Mouse (Mus musculus) C2C12 (cell line): ENCODE data around the gene Runx2. TPM values are rescaled to one million over a fixed set of nuclear protein-coding genes. Genes with fewer than 3 reads are reported as not detected.
A peak's percentile ranks its signal among the peaks of the same experiment; 100 is the strongest.

ENCODE experiments used
- H3K27me3 ChIP-seq: one replicate; pipeline ENCODE4 v1.6.1; 2011; ENCODE audit not compliant: control insufficient read depth, insufficient read depth, insufficient read length
- H3K36me3 ChIP-seq: one replicate; pipeline ENCODE4 v1.6.1; 2011; ENCODE audit not compliant: control insufficient read depth, insufficient read depth
- H3K4me3 ChIP-seq: one replicate; pipeline ENCODE4 v1.5.1; 2011; ENCODE audit warnings: mild to moderate bottlenecking, control low read depth; ENCODE audit not compliant: poor library complexity, insufficient read depth, severe bottlenecking
- H3K79me2 ChIP-seq: one replicate; pipeline ENCODE4 v1.6.1; 2011; ENCODE audit not compliant: control insufficient read depth, insufficient read depth
- H3K79me3 ChIP-seq: one replicate; pipeline ENCODE4 v1.6.1; 2011; ENCODE audit warnings: low read depth, control low read depth
- H3ac ChIP-seq: one replicate; pipeline ENCODE3; 2011; ENCODE audit warnings: low read depth; ENCODE audit not compliant: control insufficient read depth, insufficient read length
- CEBPB ChIP-seq: IDR thresholded peaks from one replicate; pipeline ENCODE4 v1.6.1; 2011; ENCODE audit warnings: low read depth, mild to moderate bottlenecking, control low read depth, moderate library complexity
- CTCF ChIP-seq: IDR thresholded peaks from one replicate; pipeline ENCODE4 v1.5.1; 2011; ENCODE audit not compliant: control insufficient read depth, insufficient read depth, insufficient read length
- FOSL1 ChIP-seq: IDR thresholded peaks from one replicate; pipeline ENCODE4 v1.8.0; 2011; ENCODE audit warnings: mild to moderate bottlenecking, low read length; ENCODE audit not compliant: poor library complexity, insufficient read depth, severe bottlenecking
- MAX ChIP-seq: IDR thresholded peaks from one replicate; pipeline ENCODE4 v1.6.1; 2011; ENCODE audit warnings: mild to moderate bottlenecking, control low read depth
- MYOD1 ChIP-seq: IDR thresholded peaks from one replicate; pipeline ENCODE4 v1.6.1; 2011; ENCODE audit warnings: low read depth; ENCODE audit not compliant: control insufficient read depth, insufficient read length
- MYOG ChIP-seq: IDR thresholded peaks from one replicate; pipeline ENCODE4 v1.6.1; 2011; ENCODE audit not compliant: control insufficient read depth, insufficient read length; ENCODE audit errors: extremely low read depth
- USF1 ChIP-seq: IDR thresholded peaks from one replicate; pipeline ENCODE4 v1.6.1; 2011; ENCODE audit warnings: low read depth, mild to moderate bottlenecking, control low read depth, moderate library complexity
- polyA plus RNA-seq: library from polyadenylated mRNA; unstranded; fragments of >200 nt; fragmentation: generic; extraction: Trizol; gene quantifications from one replicate; pipeline ENCODE4 v1.2.1, GENCODE M21; 2012; ENCODE audit warnings: missing spikeins

The Runx2 gene
- polyA plus RNA-seq, 1 experiment = 16.6 TPM

GRCm38 (mm10) chr17:44728464-44728863 lies 86.1 kb downstream of the Runx2 start:
- Histone ChIP-seq H3ac (no peak overlapping the region), H3K27me3 (no peaks in the 10 kb centered on the region), H3K79me2 (peaks cover 100% of the 10 kb centered on the region), H3K4me3 (no peak overlapping the region), H3K79me3 (peaks cover 89% of the 10 kb centered on the region), H3K36me3 (peaks cover 38% of the 10 kb centered on the region)
- TF ChIP-seq USF1 = no peak
- no peak for TF ChIP-seq CEBPB
- TF ChIP-seq CTCF = no peak
- TF ChIP-seq MYOG = no peak
- TF ChIP-seq MYOD1 = no peak
- no peak for TF ChIP-seq FOSL1
- TF ChIP-seq MAX = no peak

- no peak overlapping the region for H3K4me3 ChIP-seq
- no peak for TF ChIP-seq CEBPB
- TF ChIP-seq USF1 = peak; percentile 95
- H3K27me3 ChIP-seq = no peaks in the 10 kb centered on the region
- peaks cover 88% of the 10 kb centered on the region for H3K79me3 ChIP-seq
- H3ac ChIP-seq = no peak overlapping the region
- H3K36me3 ChIP-seq = peaks cover 46% of the 10 kb centered on the region
- H3K79me2 ChIP-seq = peaks cover 100% of the 10 kb centered on the region
These were observed 86.9 kb downstream of the Runx2 start for GRCm38 (mm10) chr17:44727675-44728074.

GRCm38 (mm10) chr17:44724805-44725480 lies 89.7 kb downstream of the Runx2 start:
- Histone ChIP-seq H3ac (no peak overlapping the region), H3K4me3 (no peak overlapping the region), H3K79me2 (peaks cover 100% of the 10 kb centered on the region), H3K36me3 (peaks cover 67% of the 10 kb centered on the region), H3K79me3 (peaks cover 86% of the 10 kb centered on the region), H3K27me3 (no peaks in the 10 kb centered on the region)
- TF ChIP-seq USF1 (no peak), CTCF (no peak), MAX (no peak), MYOG (no peak), MYOD1 (no peak), CEBPB (no peak), FOSL1 (no peak)

GRCm38 (mm10) chr17:44724255-44724654 lies 90.3 kb downstream of the Runx2 start:
- TF ChIP-seq MAX (no peak), MYOD1 (no peak), CEBPB (no peak), MYOG (no peak), CTCF (no peak), USF1 (no peak)
- Histone ChIP-seq H3K36me3 (peaks cover 72% of the 10 kb centered on the region), H3K79me3 (peaks cover 87% of the 10 kb centered on the region), H3ac (no peak overlapping the region), H3K4me3 (no peak overlapping the region), H3K79me2 (peaks cover 100% of the 10 kb centered on the region), H3K27me3 (no peaks in the 10 kb centered on the region)

GRCm38 (mm10) chr17:44722103-44722792 lies 92.3 kb downstream of the Runx2 start:
- Histone ChIP-seq H3K4me3 (no peak overlapping the region), H3K79me3 (peaks cover 67% of the 10 kb centered on the region), H3K36me3 (peaks cover 62% of the 10 kb centered on the region), H3ac (no peak overlapping the region), H3K27me3 (no peaks in the 10 kb centered on the region), H3K79me2 (peaks cover 91% of the 10 kb centered on the region)
- TF ChIP-seq CTCF = no peak

- no peaks in the 10 kb centered on the region for H3K27me3 ChIP-seq
- H3ac ChIP-seq = no peak overlapping the region
These were observed 96.0 kb downstream of the Runx2 start for GRCm38 (mm10) chr17:44718591-44718990.

More at GRCm38 (mm10) chr17:44718591-44718990, 96.0 kb downstream of the Runx2 start:
- peaks cover 71% of the 10 kb centered on the region for H3K79me3 ChIP-seq
- peaks cover 91% of the 10 kb centered on the region for H3K79me2 ChIP-seq
- TF ChIP-seq MAX (no peak), MYOD1 (no peak), MYOG (no peak)
- H3K36me3 ChIP-seq = peaks cover 76% of the 10 kb centered on the region
- H3K4me3 ChIP-seq = no peak overlapping the region
